Mouse (Mus musculus) stomach, embryonic 15.5 days (tissue): ENCODE measurements around the gene Prok2. TPM values are rescaled to one million over a fixed set of nuclear protein-coding genes. Genes with fewer than 3 reads are reported as not detected.

ENCODE experiments used
- ATAC-seq: fragments of 200-750 bp; cut with Nextera tagmentation; 2 replicates; pipeline ENCODE4 v1.8.0; 2017; ENCODE audit warnings: low read depth, moderate number of reproducible peaks, moderate TSS enrichment; ENCODE audit not compliant: insufficient read depth, low FRiP score
- H3K27ac ChIP-seq: fragments of 300-500 bp; sonication (generic); 2 replicates; pipeline ENCODE4 v1.5.1; 2015; ENCODE audit warnings: mild to moderate bottlenecking, inconsistent platforms
- H3K27me3 ChIP-seq: fragments of 300-500 bp; sonication (generic); replicated peaks from 2 replicates; pipeline ENCODE4 v1.6.1; 2015; ENCODE audit warnings: inconsistent platforms
- H3K36me3 ChIP-seq: fragments of 300-500 bp; sonication (generic); 2 replicates; pipeline ENCODE4 v1.6.1; 2015; ENCODE audit warnings: inconsistent platforms
- H3K4me1 ChIP-seq: fragments of 300-500 bp; sonication (generic); 2 replicates; pipeline ENCODE4 v1.6.1; 2015; ENCODE audit warnings: inconsistent platforms
- H3K4me2 ChIP-seq: fragments of 300-500 bp; sonication (generic); 2 replicates; pipeline ENCODE4 v1.6.1; 2015; ENCODE audit warnings: mild to moderate bottlenecking, inconsistent platforms
- H3K4me3 ChIP-seq: fragments of 300-500 bp; sonication (generic); replicated peaks from 2 replicates; pipeline ENCODE4 v1.5.1; 2015; ENCODE audit warnings: inconsistent platforms
- H3K9ac ChIP-seq: fragments of 300-500 bp; sonication (generic); 2 replicates; pipeline ENCODE4 v1.6.1; 2015; ENCODE audit warnings: inconsistent platforms
- H3K9me3 ChIP-seq: fragments of 300-500 bp; sonication (generic); 2 replicates; pipeline ENCODE4 v1.6.1; 2016; ENCODE audit warnings: inconsistent platforms
- WGBS: fragments of 180-500 bp; shearing (Covaris S2); methylation state at CpG from one replicate; pipeline ENCODE4 v1.1.7; 2015; 5-methylcytosine and 5-hydroxymethylcytosine counted together
- polyA plus RNA-seq: library from polyadenylated mRNA; unstranded; fragments of >200 nt; fragmentation: Nextera tagmentation; extraction: Ambion mirVana; gene quantifications from 2 replicates; pipeline ENCODE4 v1.2.1, GENCODE M21; 2015

Gene Prok2
- polyA plus RNA-seq, 1 experiment from 2014 or later = 0.12 TPM

DNA sequence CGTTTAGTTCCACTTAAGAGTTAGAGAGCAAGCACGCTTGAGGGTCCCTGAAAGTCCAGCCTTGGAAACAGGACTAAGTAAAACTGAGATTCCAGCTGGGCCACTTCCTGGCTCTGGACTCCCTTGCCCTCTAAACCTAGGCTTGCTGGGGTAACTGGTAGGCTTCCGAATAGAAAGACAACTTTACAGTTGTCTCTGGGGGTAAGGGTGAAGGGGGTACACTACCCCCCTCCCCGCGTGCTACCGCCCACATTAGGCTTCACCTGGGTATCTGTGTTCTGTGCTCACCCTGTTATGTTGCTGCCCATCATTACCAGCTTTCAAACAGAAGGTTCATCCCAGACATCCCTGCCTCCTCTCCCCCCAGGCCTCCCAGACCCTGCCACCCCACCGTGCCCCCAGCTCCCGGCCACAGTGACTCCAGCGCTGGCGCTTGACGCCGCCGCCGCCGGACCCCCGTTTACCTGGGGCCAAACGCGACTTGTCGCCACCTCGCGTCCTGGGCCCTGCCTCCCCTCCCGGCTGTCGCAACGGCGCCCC lies 34.5 kb downstream of the Prok2 start:
- H3K4me1 ChIP-seq = peaks cover 12% of the 10 kb centered on the region; the same call in 1 of the 2 replicates
- no peak for ATAC-seq
- H3K36me3 ChIP-seq = no peaks in the 10 kb centered on the region
- H3K4me2 ChIP-seq = peak overlapping the region; percentile 94
- no peak overlapping the region for H3K27ac ChIP-seq
- H3K9me3 ChIP-seq = no peaks in the 10 kb centered on the region
- H3K9ac ChIP-seq = peak overlapping the region; percentile 48; the same call in 1 of the 2 replicates
- H3K4me3 ChIP-seq = peak overlapping the region; percentile 71
- 7% methylated on average over 25 of the region's 25 CpGs for WGBS
- H3K27me3 ChIP-seq = peaks cover 54% of the 10 kb centered on the region

DNA sequence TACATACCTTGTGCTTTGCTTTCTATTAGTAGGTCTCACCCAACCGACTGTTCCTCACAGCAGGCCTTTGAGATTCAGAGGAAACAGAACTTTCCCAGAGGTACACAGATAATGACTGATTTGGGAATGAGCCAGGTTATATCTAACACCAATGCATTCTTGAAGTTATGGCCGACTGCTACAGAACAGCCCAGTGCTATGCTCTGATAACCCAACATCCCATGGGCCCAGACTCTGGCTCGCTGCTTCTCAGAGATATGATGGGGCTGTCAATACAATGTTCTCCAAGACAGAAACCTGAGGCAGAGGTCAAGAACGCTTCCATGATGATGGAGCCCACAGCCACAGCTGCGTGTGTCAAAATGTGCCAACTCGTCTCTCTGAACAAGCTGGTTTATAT lies 37.7 kb downstream of the Prok2 start:
- peaks cover 35% of the 10 kb centered on the region for H3K27me3 ChIP-seq
- H3K4me1 ChIP-seq = peaks cover 9% of the 10 kb centered on the region; the same call in 1 of the 2 replicates

DNA sequence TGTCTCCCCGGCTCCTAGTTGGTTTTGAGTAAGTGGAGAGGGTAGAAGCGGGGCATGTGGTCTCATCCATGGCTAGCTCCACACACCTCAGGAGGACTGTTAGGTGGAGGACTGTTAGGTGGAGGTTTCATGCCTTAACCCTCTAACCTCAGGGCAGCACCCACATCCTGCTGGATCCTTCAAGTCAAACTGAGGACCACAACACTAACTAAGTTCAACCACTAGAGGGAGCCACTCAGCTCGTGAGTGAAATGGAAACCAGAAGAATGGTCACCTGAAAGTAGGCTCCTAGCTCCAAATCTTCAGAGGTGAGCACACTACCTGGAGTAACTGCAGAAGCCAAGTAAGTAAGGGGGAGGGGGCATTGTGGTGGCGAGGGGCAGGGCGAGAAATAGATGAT lies 41.3 kb downstream of the Prok2 start:
- H3K27ac ChIP-seq = no peak overlapping the region
- no peak for ATAC-seq
- H3K9ac ChIP-seq = no peak overlapping the region
- WGBS = 56% methylated on average over 5 of the region's 5 CpGs
- H3K4me1 ChIP-seq = no peaks in the 10 kb centered on the region
- H3K27me3 ChIP-seq = peaks cover 6% of the 10 kb centered on the region
- H3K9me3 ChIP-seq = no peaks in the 10 kb centered on the region
- H3K36me3 ChIP-seq = no peaks in the 10 kb centered on the region
- H3K4me3 ChIP-seq = no peak overlapping the region
- H3K4me2 ChIP-seq = no peak overlapping the region

More for the DNA sequence above, 37.7 kb downstream of the Prok2 start:
- no peak overlapping the region for H3K9ac ChIP-seq
- WGBS = 78% methylated on average over 6 of the region's 6 CpGs
- no peak overlapping the region for H3K27ac ChIP-seq
- ATAC-seq = no peak
- H3K4me3 ChIP-seq = no peak overlapping the region
- H3K4me2 ChIP-seq = no peak overlapping the region
- no peaks in the 10 kb centered on the region for H3K9me3 ChIP-seq
- H3K36me3 ChIP-seq = no peaks in the 10 kb centered on the region

- Histone ChIP-seq H3K4me2 (no peak overlapping the region), H3K27me3 (no peaks in the 10 kb centered on the region), H3K27ac (no peak overlapping the region), H3K36me3 (no peaks in the 10 kb centered on the region), H3K9ac (no peak overlapping the region), H3K9me3 (no peaks in the 10 kb centered on the region), H3K4me1 (no peaks in the 10 kb centered on the region), H3K4me3 (no peak overlapping the region)
- ATAC-seq = no peak
- WGBS = 89% methylated on average over 5 of the region's 5 CpGs
Measured at GRCm38 (mm10) chr6:99683974-99684373, 42.2 kb downstream of the Prok2 start.

- H3K9ac ChIP-seq = no peak overlapping the region
- H3K27ac ChIP-seq = no peak overlapping the region
- no peaks in the 10 kb centered on the region for H3K27me3 ChIP-seq
- ATAC-seq = no peak
- no peaks in the 10 kb centered on the region for H3K4me1 ChIP-seq
- H3K36me3 ChIP-seq = no peaks in the 10 kb centered on the region
- WGBS = 82% methylated on average over 11 of the region's 11 CpGs
- no peaks in the 10 kb centered on the region for H3K9me3 ChIP-seq
- no peak overlapping the region for H3K4me3 ChIP-seq
- no peak overlapping the region for H3K4me2 ChIP-seq
Measured at GRCm38 (mm10) chr6:99678108-99678507, 48.1 kb downstream of the Prok2 start.

DNA sequence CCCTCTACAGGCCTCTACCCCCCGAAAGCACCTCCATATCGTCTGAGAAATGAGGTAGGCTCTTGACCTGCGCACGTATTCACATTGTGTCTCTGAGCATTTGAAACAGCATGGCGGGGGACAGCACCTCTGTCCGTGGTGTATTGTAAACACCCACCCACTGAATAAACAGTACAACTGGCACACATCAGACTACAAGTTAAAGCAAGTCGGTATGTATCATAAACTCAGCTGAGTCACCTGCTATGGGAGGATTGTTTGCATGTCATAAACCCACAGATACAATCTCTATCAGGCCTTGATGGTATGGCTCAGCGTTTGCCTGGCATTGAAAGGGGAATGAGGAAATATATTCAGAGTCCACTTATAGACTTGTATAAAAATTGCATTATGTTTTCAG lies 48.9 kb downstream of the Prok2 start:
- Histone ChIP-seq H3K27me3 (no peaks in the 10 kb centered on the region), H3K4me1 (no peaks in the 10 kb centered on the region), H3K4me3 (no peak overlapping the region), H3K9ac (no peak overlapping the region), H3K9me3 (no peaks in the 10 kb centered on the region), H3K36me3 (no peaks in the 10 kb centered on the region), H3K4me2 (no peak overlapping the region), H3K27ac (no peak overlapping the region)
- ATAC-seq = no peak
- 60% methylated on average over 8 of the region's 8 CpGs for WGBS

DNA sequence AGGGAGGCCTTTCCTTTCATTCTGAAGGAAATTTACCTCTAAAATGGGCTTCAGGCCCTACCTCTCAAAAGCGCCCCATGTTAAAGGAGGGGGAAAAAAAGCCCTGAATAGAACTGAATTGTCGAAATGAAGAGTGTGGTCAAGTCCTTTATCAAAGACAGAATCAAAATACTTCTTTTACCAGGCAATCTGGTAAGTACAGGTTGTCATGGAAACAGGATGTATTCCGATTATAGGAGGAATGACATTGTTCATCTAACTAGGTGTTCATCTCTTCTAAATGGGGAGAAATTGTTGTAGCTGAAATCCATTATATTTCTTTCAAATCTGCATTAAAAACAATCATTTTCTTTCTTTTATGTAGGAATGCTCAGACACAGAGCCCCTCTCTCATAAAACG lies 51.7 kb downstream of the Prok2 start:
- no peak overlapping the region for H3K9ac ChIP-seq
- no peaks in the 10 kb centered on the region for H3K4me1 ChIP-seq
- no peaks in the 10 kb centered on the region for H3K27me3 ChIP-seq
- no peak for ATAC-seq
- H3K4me3 ChIP-seq = no peak overlapping the region
- no peaks in the 10 kb centered on the region for H3K36me3 ChIP-seq
- no peak overlapping the region for H3K27ac ChIP-seq
- H3K9me3 ChIP-seq = no peaks in the 10 kb centered on the region
- WGBS = 79% methylated on average over 4 of the region's 4 CpGs
- no peak overlapping the region for H3K4me2 ChIP-seq

- no peak overlapping the region for H3K4me2 ChIP-seq
- H3K27ac ChIP-seq = no peak overlapping the region
- ATAC-seq = no peak
- H3K4me3 ChIP-seq = no peak overlapping the region
- no peaks in the 10 kb centered on the region for H3K36me3 ChIP-seq
- H3K4me1 ChIP-seq = peaks cover 3% of the 10 kb centered on the region; the same call in 1 of the 2 replicates
- H3K9ac ChIP-seq = no peak overlapping the region
- WGBS = 70% methylated on average over 3 of the region's 3 CpGs
- H3K27me3 ChIP-seq = no peaks in the 10 kb centered on the region
- no peaks in the 10 kb centered on the region for H3K9me3 ChIP-seq
Measured at GRCm38 (mm10) chr6:99671768-99672167, 54.4 kb downstream of the Prok2 start.

DNA sequence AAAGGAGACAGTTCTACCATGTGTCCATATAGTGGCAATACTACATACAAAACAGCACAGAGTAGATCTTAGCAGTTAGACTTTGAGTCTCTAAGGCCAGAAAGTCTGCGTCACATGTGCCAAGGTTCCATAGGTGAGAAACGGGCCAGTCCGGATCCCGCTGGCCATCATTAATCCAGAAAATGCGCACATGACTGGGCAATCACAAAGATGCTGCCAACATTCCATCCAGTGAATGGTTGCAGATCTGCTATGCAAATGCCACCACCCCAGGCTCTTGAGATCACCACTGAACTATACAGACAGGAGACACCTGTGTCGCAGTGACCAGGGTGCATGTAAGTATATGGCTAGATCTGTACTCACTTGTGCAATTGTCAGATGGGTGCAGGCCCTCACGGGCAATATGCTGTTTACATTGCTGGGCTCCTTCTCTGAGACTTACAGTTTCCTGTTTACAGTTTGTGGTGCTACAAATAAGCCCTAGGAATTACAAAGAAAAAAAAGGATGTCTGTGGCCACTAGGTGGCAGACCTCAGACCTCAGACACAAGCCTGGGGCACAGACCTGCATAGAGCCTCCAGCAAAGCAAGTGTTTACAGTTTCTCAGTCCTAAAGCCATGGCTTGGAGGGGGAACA lies 55.6 kb downstream of the Prok2 start:
- peaks cover 9% of the 10 kb centered on the region; the same call in 1 of the 2 replicates for H3K4me1 ChIP-seq
- H3K4me2 ChIP-seq = no peak overlapping the region
- no peaks in the 10 kb centered on the region for H3K36me3 ChIP-seq
- 74% methylated on average over 7 of the region's 7 CpGs for WGBS
- no peaks in the 10 kb centered on the region for H3K9me3 ChIP-seq
- H3K27me3 ChIP-seq = no peaks in the 10 kb centered on the region
- H3K27ac ChIP-seq = no peak overlapping the region
- ATAC-seq = no peak
- H3K4me3 ChIP-seq = no peak overlapping the region
- no peak overlapping the region for H3K9ac ChIP-seq

GRCm38 (mm10) chr6:99669481-99670325 lies 56.5 kb downstream of the Prok2 start:
- Histone ChIP-seq H3K9me3 (no peaks in the 10 kb centered on the region), H3K4me2 (no peak overlapping the region), H3K27ac (no peak overlapping the region), H3K36me3 (no peaks in the 10 kb centered on the region), H3K4me3 (no peak overlapping the region), H3K4me1 (peaks cover 9% of the 10 kb centered on the region; the same call in 1 of the 2 replicates), H3K9ac (no peak overlapping the region), H3K27me3 (no peaks in the 10 kb centered on the region)
- WGBS = 44% methylated on average over 5 of the region's 5 CpGs
- no peak for ATAC-seq

- H3K9ac ChIP-seq = no peak overlapping the region
- no peaks in the 10 kb centered on the region for H3K36me3 ChIP-seq
- H3K27ac ChIP-seq = peak overlapping the region; percentile 51; the same call in 1 of the 2 replicates
- H3K4me2 ChIP-seq = peak overlapping the region; percentile 94
- ATAC-seq = no peak
- peaks cover 9% of the 10 kb centered on the region; the same call in 1 of the 2 replicates for H3K4me1 ChIP-seq
- H3K4me3 ChIP-seq = peak overlapping the region; percentile 77; the same call in 1 of the 2 replicates
- 29% methylated on average over 8 of the region's 8 CpGs for WGBS
- no peaks in the 10 kb centered on the region for H3K9me3 ChIP-seq
- H3K27me3 ChIP-seq = no peaks in the 10 kb centered on the region; the same call in 1 of the 2 replicates
Measured at GRCm38 (mm10) chr6:99667290-99667689, 58.9 kb downstream of the Prok2 start.
